Mouse (Mus musculus): ENCODE data around the gene Kdm7a.

The Kdm7a gene

DNA sequence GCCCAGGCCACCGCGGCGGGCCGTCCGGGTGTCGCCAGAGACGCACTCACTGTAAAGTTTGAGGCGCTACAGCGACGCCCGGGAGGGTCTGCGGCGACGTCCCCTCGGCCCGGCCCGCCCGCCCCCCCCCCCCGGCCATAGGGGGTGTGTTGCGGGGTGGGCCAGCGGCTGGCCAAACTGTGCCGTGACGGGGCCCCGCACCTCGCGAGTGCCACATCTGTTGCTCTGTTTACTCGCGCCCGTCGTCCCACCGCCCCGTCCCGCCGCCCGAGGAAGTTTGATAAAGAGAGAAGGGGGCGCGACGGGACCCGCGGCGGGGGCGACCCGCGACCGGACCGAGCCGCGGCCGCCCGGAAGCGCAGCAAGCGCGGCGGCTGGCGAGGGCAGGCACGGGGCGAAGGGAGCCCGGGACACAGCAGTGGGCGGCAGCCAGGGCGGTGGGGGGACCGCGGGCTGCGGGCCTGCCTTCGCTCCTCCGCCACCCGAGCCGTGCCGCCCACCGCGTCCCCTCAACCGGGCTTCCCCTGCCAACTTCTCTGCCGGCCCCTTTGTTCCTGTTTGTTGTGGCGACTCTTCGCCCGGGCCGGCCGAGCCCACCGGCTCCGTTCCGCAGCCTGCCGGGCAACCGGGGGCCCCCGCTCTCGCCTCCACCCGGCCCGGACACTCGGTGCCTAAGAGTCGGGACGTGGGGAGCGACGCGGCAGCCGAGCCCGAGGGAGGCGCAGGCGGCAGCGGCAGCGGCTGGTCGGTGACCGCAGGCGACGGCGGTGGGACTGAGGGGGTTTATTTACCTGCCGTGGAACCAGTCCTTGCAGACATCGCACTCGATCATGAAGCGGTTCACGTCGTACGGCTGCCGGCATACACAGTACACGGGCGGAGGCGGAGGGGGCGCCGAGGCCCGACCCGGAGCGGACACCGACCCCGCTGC, 674 bp downstream of the Kdm7a start:
- no peak for DNase-seq (ENCODE audit: low read depth, low spot score)

DNA sequence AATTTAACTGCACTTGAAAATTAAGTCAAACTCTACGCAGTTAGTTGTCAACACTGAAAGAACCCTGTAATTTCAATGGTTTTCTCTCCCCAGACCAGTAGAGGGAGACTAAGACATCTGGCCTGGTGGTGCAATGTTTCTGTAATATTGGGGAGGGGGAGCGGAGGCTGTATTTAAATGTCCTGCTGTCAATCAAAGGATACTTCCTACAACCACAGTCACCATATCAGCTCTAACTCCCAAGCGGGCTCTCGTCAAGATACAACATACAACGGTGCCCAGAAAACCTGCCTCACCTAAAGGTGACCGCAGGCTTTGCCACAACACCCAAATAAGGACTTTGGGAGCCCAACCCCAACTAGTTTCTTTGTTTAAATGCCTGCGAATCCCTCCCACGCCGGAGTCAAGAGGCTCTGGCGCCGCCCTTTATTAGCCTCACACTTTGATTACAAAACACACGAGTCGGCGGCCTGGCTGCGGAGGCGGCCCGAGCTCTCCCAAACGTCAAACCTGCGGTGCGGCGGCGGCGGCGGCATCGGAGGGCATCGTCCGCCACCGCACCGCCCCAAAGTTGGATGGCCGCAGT, 1.4 kb downstream of the Kdm7a start:
- peak; percentile 68 for DNase-seq (ENCODE audit: low read depth, low spot score)

DNA sequence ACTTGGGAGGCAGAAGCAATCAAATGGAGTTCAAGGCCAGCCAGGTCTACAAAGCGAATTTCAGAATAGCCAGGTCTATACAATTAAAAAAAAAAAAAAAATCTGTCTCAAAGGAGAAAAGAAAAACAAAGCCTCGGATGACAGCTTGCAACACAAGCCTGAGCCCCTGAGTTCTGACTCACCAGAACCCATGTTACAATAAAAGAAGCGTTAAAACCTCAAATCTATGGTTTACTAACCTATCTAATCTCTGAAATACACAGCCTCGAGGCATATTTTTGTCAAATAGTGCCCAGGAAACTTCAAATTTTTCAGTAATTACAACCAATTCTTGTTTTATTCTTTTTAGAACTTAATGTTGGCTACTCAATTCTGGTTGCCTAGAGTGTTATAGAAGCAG, 2.1 kb downstream of the Kdm7a start:
- DNase-seq (ENCODE audit: low read depth, low spot score), result no peak

DNA sequence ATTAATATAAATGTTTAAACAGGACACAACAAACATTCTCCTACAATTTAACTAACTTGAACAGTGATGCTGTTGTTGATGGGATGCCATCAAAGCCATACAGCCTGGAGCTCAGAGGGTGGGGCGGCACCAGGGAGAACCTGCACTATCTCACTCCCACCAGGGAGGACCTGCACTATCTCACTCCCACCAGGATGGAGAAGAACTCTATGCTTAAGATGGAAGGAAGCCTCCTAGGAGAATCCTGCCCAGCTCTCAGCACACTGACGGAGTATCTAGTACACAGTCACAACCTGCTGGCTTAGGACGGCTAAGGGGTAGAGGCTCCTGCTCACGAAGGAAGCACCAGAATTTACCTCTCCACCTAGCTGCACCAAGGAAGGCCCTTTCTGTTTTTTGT, 3.4 kb downstream of the Kdm7a start:
- DNase-seq (ENCODE audit: low read depth, low spot score), result no peak

DNA sequence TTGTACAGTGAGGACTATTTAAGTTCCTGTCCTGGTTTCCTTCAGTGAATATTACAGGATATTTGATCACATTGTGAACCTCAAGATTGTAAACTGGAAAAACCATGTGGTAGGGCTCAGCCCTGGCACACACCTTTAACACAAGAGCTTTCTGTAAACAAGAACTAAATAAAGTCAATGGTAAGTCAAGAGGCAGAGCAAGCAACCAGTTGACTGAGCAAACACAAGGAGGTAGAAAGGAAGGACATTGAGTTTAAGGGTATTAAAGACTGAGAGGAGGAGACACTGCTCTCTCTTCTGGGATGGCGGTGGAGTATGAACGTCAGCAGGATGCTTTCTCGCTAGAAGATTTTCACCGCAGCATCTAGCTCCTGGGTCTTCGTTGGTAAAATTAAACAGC, 13.6 kb downstream of the Kdm7a start:
- DNase-seq (ENCODE audit: low read depth, low spot score), result no peak

DNA sequence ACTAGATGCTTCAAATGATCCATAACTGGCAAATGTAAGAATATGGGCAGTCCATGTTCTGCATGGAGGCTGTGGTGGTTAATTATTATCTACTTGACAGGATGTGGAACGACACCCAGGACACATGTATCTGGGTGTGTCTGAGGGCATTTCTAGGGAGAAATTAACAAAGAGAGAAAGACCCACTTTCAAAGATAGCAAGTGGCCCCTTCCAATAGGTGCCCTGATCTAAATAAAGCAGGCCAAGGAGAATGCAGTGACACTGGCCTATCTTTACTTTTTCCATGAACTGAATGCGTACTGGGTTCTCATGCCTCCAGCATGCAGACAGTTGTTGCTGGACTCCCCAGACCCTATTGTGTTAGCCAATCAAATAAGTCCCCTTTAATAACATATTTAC, 15.1 kb downstream of the Kdm7a start:
- DNase-seq (ENCODE audit: low read depth, low spot score), result no peak

DNA sequence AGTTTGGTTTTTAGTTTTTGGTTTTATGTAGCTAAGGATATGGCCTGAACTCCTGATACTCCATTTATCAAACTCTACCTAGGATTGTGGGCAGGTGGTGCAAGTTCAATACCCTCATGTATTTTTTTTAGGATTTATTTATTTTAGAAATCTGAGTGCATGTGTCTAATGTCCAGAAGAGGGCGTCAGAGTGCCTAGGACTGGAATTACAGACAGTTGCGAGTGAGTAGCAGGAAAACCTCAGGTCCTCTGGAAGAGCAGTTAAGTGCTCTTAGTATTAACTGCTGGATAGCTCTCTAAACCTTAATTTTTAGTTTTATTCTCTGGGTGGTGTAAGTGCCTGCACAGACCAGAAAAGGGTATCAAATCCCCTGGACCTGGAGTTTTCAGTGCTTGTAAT, 19.4 kb downstream of the Kdm7a start:
- no peak for DNase-seq (ENCODE audit: low read depth, low spot score)

DNA sequence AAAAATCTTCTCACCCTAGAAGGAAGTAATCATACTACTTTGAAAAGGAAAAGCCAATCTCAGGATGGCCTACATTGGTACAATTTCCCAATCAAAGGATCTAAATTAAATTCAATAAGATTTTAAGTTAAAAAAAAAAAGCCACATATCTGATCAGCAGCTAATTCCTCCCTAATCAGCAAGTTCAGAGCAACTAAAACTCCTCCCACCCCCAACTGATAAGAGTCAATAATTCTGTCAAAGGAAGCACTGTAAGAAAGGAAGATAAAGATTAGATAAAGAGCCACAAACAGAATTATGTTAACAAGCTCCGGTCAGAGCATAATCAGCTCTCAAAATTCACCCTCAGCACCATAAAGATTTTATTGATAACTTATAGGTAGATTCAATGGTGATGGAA, 37.5 kb downstream of the Kdm7a start:
- no peak for DNase-seq (ENCODE audit: low read depth, low spot score)

DNA sequence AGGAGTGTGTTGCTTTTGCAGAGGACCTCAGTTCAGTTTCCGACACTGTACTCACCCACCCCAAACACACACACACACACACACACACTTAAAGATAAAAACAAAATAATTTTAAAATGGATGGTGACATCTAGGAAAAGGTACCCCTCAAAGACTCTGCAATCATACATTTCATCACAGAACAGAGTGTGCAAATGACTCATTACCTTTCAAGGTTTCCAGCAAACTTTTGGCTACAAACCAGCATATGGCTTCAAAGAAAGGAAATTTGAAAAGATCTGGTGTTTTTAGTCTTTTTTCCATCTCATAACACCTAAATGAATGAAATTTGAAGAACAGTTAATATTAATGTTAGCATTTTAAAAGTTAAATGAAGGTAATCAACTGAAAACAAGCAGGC, 41.7 kb downstream of the Kdm7a start:
- DNase-seq (ENCODE audit: low read depth, low spot score), result no peak

DNA sequence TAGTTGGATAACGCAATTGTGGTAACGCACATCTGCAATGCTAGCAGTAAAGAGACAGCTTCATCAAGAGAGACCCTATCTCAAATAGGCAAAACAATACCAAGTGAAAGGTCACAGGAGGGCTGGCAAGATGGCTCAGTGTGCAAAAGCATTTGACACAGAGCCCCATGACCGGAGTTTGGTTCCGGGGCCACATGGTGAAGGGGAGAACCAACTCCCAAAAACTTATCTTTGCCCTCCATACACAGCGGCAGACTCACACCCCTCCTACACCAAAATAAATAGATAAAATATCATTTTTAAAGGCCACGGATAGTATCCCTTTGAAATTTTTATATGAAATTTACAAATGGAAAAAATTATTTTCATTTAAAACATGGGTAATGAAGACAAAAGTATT, 44.6 kb downstream of the Kdm7a start:
- no peak for DNase-seq (ENCODE audit: low read depth, low spot score)

DNA sequence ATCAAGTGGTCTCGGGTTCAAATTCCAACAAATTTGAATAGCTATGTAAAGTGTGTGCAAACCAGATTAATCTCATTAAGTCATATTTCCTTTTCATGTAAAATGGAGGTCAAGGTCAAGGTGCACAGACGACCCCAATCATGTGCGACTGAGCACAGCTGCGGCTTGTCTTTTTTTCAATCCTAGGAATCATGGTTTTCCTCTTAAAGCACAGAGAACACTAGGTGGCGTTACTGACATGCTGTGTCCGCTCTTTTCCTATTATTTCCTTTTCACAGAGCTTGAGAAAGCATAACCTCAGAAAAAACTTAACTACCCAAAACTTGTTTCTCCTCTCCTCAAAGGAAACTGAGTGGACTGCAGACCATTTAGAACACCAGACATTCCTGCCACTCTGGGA, 60.5 kb downstream of the Kdm7a start:
- no peak for DNase-seq (ENCODE audit: low read depth, low spot score)

DNA sequence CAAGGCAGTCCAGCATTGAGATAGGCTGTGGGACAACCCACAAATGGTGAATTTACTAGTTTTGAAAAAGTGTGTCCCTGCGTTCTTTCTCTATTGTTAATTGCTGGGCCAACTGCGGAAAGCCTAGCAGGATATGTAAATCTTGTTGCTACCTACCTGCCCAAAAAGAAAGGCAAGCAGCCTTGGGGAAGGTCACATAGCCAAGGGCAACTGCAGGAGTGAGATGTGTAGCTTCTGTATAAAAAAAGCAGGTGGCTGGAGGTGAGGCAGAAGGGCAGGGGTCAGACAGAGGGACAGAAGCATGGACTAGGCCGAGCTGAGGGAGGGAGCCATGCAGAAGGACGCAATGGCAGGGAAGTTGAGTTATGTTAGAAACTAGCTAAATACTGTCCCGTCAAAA, 74.0 kb downstream of the Kdm7a start:
- no peak for DNase-seq (ENCODE audit: low read depth, low spot score)

DNA sequence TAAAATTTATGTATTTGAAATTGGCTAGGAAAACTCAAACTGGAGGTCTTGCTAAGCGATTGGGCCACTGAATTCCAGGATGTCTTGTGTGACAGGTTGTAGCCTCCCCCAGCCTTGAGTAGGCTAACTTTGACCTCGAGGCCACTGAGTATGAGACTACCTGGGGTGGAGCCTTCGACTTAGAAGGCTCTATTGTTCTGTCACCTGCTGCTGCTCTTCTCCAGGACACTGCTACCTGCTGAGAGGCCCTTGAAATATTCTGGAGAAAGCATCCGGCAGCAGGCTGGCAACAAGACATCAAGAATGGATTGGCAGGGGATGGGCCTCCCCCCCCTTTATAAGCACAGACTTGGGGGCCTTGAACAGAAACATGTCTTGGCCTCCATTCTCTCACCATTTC, 75.1 kb downstream of the Kdm7a start:
- no peak for DNase-seq (ENCODE audit: low read depth, low spot score)

DNA sequence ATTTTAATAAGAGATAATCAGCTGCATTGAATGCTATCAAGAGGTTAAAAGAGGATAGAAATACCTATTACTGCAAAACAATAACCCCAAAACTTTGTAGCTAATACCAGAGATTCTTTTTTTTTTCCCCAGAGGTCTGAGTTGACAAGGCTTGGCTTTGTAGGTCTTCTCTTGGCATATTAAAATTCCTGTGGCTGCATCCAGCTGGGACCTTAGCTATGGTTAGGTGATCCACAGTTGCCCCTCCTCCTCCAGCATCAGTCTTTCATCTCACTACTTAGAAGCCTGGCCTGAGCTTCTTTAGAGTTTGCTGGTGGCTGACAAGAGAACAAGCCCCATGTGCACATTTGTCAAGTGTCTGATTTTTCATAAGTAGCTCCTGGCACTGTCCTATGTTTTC, 81.9 kb downstream of the Kdm7a start:
- no peak for DNase-seq (ENCODE audit: low read depth, low spot score)

DNA sequence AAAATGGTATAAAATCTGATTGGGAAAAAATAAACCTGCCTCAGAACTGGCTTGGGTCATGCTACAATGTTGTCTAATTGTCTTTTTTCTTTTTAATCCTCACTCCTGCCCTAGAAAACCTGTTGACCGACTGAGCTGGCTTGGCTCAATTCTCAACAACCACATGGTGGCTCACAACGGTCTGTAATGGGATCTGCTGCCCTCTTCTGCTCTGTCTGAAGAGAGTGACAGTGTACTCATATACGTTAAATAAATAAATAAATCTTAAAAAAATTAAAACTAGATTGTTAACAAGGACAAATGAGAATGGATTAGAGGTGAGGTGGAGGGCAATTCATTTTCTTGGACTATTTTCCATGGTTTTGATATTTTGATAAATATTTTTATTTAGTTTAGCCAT, 85.9 kb downstream of the Kdm7a start:
- no peak for DNase-seq (ENCODE audit: low read depth, low spot score)

DNA sequence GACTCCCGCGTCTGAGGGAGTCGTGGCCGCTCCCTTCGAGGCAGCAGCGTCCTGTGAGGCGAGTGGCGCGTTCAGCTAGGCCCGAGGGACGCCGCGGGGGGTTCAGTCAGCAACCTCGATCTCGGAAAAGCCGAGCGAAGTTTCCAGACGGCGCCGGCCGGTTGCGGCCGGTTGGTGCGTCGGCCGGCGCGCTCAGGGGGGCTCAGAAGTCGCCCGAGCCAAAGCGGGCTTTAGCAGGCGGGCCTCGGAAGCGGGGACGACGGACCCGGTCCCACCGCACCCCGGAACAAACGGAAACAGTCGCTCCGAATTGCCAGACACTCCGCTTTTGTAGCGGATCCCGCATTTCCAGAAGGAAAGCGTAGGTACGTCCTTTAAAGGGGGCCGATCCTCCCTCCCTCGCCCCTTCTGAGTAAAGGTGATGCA, 88.1 kb downstream of the Kdm7a start:
- DNase-seq (ENCODE audit: low read depth, low spot score), result no peak

DNA sequence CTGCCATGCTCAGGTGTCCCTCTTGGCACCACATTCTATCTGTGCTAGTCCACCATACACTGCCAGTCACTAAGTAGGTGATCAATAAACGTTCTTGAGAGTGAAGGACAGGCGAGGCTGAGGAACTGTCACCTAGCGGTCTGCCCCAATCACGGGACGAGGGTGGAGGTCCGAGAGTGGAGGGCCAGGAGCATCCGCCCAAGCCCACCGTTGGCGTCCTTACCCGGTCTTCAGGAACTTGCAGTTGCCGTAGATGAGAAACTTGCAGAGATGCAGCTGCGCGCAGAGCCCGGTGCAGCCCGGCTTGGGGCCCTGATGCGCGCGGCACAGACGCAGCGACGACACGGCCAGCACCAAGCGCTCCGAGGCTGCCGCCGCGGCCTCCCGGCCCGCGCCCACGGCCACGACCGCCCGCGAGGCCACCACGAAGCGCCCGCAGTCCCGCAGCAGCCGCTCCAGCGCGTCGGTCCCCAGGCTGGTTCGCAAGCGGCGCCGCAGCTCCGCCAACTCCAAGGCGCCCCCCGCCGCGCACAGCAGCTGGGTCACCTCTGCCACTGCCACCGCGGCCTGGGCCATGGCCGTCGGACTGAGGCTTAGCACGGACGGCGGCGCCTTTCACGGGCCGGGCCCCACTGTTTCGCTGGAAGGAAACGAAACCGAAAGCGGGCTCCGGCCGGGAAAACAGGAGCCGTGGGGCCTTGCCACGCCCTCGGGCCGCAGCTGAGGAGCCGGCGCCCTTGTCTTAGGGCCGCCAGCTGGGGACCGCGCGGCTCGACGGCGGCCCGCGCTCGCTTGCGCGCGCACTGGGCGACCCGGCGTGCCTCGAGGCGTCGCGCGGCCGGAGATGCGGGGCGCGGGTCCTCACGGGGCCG, 88.8 kb downstream of the Kdm7a start, which contains the start of gene Parp12:
Parp12 (minus strand) TSS at position 766 of the 872 bp plus-strand sequence.
- DNase-seq (ENCODE audit: low read depth, low spot score), result peak; percentile 61

DNA sequence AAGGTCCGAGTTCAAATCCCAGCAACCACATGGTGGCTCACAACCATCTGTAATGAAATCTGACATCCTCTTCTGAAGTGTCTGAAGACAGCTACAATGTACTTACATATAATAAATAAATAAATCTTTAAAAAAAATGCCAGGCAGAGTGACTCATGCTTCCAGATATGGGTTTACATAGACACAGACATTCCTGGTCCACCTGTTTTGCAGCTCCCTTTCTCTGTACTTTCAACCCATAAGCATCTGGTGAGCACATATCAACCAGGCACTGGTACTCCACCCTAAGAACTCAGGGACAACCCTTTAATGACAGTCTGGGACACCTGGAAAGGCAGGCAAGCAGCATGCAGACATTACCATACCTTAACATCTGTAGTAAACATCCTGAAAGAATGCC, 91.2 kb downstream of the Kdm7a start:
- DNase-seq (ENCODE audit: low read depth, low spot score), result no peak

DNA sequence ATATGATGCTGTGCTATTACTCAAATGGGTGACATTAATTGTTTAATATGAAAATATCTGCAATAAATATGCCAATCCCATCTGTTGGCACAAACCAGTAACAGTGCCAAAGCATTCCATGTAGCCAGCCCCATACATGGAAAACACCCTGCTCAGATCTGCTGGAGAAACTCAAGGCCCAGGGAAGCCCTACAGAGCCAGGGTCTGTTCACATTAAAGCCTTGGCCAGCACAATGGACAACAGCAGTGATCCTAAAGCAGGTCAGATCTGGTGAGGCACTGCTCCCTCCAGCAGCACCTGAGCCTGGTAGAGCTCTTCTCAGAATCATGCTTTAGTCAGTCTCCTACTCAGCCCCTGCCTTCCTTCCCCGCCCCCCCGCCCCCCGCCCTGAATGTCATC, 93.4 kb downstream of the Kdm7a start:
- no peak for DNase-seq (ENCODE audit: low read depth, low spot score)

DNA sequence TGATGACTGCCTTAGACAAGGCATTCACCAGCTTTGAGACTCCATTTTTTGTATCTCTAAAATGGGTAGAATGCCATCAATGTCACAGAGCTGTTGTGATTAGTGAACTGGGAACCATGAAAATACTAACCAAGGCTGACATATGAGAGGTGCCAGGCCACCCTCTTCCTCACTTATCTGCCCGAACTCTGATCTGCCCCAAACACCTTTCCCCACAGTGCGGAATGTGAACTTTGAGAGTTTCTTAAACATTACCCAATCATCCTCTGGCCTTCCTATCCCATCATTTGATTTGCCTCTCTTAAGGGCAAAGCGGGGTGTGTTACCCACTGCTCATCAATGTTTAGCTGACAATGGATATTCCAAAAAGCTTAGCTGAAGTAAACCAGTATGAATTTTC, 93.9 kb downstream of the Kdm7a start:
- DNase-seq (ENCODE audit: low read depth, low spot score), result no peak

DNA sequence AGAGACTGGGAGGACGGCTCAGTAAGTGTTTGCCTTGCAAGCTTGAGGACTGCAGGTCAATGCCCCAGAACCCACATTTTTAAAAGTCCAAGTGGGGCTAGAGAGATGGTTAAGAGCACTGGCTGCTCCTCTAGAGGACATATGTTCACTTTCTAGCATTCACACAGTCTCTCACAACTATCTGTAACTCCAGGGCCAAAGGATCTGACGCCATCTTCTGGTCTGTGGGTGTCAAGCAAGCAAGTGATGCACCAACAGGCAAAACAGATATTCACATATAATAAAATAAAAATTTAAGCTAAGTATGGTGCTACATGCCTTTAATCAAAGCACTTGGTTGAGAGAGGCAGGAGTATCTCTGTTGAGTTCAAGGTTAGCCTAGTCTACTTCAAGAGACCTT, 99.8 kb downstream of the Kdm7a start:
- DNase-seq (ENCODE audit: low read depth, low spot score), result no peak

DNA sequence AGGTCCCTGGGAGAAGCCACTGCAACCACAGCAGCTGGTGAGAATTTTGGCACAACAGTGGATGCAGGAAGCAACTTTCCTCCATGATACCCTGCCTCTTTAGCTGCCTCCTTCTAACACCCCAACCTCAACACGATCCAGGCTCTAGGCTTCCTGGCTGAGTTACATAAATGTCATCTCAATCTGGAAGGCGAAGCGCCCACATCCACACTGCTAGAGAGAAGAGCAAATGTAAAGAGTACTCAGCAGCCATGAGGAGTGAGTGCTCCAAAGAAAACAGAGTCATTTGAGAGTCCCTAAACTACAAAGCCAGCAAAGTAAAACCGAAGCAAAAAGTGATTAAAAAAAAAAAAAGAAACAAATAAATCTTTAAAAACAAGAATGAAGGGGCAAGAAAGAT, 102.0 kb downstream of the Kdm7a start:
- DNase-seq (ENCODE audit: low read depth, low spot score), result no peak
